Mouse (Mus musculus) G1E (cell line): ENCODE data around the gene Ccdc62. TPM values are rescaled to one million over a fixed set of nuclear protein-coding genes. Genes with fewer than 3 reads are reported as not detected.

ENCODE experiments used
- ATAC-seq: 2 replicates; pipeline ENCODE4 v1.8.0; 2016; ENCODE audit warnings: mild to moderate bottlenecking; ENCODE audit not compliant: insufficient number of reproducible peaks, poor library complexity, low FRiP score, severe bottlenecking; ENCODE audit errors: extremely low read depth
- DNase-seq: peaks from one replicate; pipeline ENCODE4 v3.0.0; 2012; ENCODE audit warnings: low spot score
- H3K27me3 ChIP-seq: 2 replicates; pipeline ENCODE4 v1.6.1; 2012; ENCODE audit warnings: mild to moderate bottlenecking, low read length, inconsistent platforms; ENCODE audit not compliant: insufficient read depth
- H3K36me3 ChIP-seq: replicated peaks from 2 replicates; pipeline ENCODE3; 2012; ENCODE audit warnings: mild to moderate bottlenecking, inconsistent platforms
- H3K4me1 ChIP-seq: 2 replicates; pipeline ENCODE4 v1.6.1; 2012; ENCODE audit warnings: low read depth, low read length, inconsistent platforms, mixed read lengths; ENCODE audit not compliant: insufficient read depth
- H3K4me3 ChIP-seq: 2 replicates; pipeline ENCODE4 v1.5.1; 2012; ENCODE audit warnings: low read depth, mild to moderate bottlenecking, inconsistent platforms, low read length, moderate library complexity, mixed read lengths
- H3K9me3 ChIP-seq: replicated peaks from 2 replicates; pipeline ENCODE4 v1.6.1; 2012; ENCODE audit warnings: inconsistent platforms
- CTCF ChIP-seq: IDR thresholded peaks from 2 replicates; pipeline ENCODE4 v1.5.1; 2012; ENCODE audit warnings: low read depth, low read length, inconsistent platforms, mixed read lengths
- GATA1 ChIP-seq: IDR thresholded peaks from 2 replicates; pipeline ENCODE4 v1.6.1; 2012; ENCODE audit warnings: borderline replicate concordance, low read length, inconsistent platforms, mixed read lengths
- GATA2 ChIP-seq: IDR thresholded peaks from 2 replicates; pipeline ENCODE4 v1.6.1; 2012; ENCODE audit warnings: low read depth, low read length, inconsistent platforms, borderline replicate concordance
- POLR2AphosphoS5 ChIP-seq: IDR thresholded peaks from 2 replicates; pipeline ENCODE4 v1.6.1; 2012; ENCODE audit warnings: low read depth, low read length, inconsistent platforms; ENCODE audit not compliant: insufficient replicate concordance
- TAL1 ChIP-seq: conservative IDR thresholded peaks from 2 replicates; pipeline ENCODE4 v1.6.1; 2012; ENCODE audit warnings: low read depth, low read length, inconsistent platforms, mixed read lengths
- polyA plus RNA-seq: library from polyadenylated mRNA; stranded (reverse); fragments of >175 nt; gene quantifications from 2 replicates; pipeline ENCODE4 v1.2.3, GENCODE M21; 2012
- total RNA-seq, 2 experiments: library from RNA; stranded (forward) in 1 of 2; stranded (reverse) in 1 of 2; fragments of 200-1000 nt in 1 of 2; fragments of >200 nt in 1 of 2; fragmentation: Nextera tagmentation in 1 of 2; gene quantifications; 2 replicates each; pipeline ENCODE4 v1.2.3; 2014 to 2017

Ccdc62 gene
- total and polyA plus RNA-seq, 3 experiments, result 3.0 to 9.4 (median 5.0) TPM

- Histone ChIP-seq H3K36me3 (no peaks in the 10 kb centered on the region), H3K4me3 (no peak overlapping the region), H3K4me1 (no peaks in the 10 kb centered on the region), H3K9me3 (no peaks in the 10 kb centered on the region), H3K27me3 (peaks cover 20% of the 10 kb centered on the region)
- ATAC-seq, result no peak
- TF ChIP-seq TAL1 (no peak), CTCF (no peak), POLR2AphosphoS5 (no peak), GATA2 (no peak), GATA1 (no peak)
- DNase-seq, result no peak
Observed at GRCm38 (mm10) chr5:123952365-123953045, 22.0 kb downstream of the Ccdc62 start.

- Histone ChIP-seq H3K36me3 (no peaks in the 10 kb centered on the region), H3K27me3 (peaks cover 29% of the 10 kb centered on the region), H3K4me1 (no peaks in the 10 kb centered on the region), H3K4me3 (no peak overlapping the region), H3K9me3 (no peaks in the 10 kb centered on the region)
- DNase-seq (no peak), ATAC-seq (no peak)
- TF ChIP-seq POLR2AphosphoS5 (no peak), GATA2 (no peak), GATA1 (no peak), CTCF (no peak), TAL1 (no peak)
Observed at GRCm38 (mm10) chr5:123957213-123957612, 26.7 kb downstream of the Ccdc62 start.

DNA sequence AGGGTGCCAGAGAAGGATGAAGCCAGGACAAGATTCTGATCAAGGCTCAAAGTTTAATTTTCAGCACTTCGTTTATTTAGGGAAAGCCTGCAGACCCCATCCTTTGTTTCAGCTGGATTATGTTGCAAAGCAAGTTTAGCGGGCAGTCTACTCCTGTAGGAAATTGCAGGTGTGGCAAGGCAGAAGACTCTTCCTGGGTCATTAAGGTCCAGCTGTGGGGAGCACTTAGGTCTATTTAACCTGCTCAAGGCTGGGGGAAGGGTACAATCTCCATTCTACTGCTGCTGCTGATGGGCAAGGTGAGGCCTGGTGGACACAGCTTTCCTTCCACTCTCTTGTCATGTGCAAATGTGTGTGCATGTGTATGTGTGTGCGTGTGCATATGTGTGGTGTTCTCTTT lies 28.5 kb downstream of the Ccdc62 start:
- TF ChIP-seq GATA1 (no peak), POLR2AphosphoS5 (no peak), TAL1 (no peak), GATA2 (no peak), CTCF (no peak)
- H3K36me3 ChIP-seq, result no peaks in the 10 kb centered on the region
- ATAC-seq (no peak), DNase-seq (no peak)
- H3K4me3 ChIP-seq, result no peak overlapping the region
- no peaks in the 10 kb centered on the region for H3K9me3 ChIP-seq
- peaks cover 29% of the 10 kb centered on the region for H3K27me3 ChIP-seq
- no peaks in the 10 kb centered on the region for H3K4me1 ChIP-seq

GRCm38 (mm10) chr5:123960129-123960528 lies 29.6 kb downstream of the Ccdc62 start:
- no peak for ATAC-seq
- Histone ChIP-seq H3K36me3 (no peaks in the 10 kb centered on the region), H3K9me3 (no peaks in the 10 kb centered on the region), H3K4me1 (no peaks in the 10 kb centered on the region), H3K4me3 (no peak overlapping the region), H3K27me3 (peaks cover 33% of the 10 kb centered on the region)
- DNase-seq, result no peak
- TF ChIP-seq POLR2AphosphoS5 (no peak), CTCF (no peak), GATA2 (no peak), TAL1 (no peak), GATA1 (no peak)

- no peaks in the 10 kb centered on the region for H3K9me3 ChIP-seq
- H3K4me3 ChIP-seq, result no peak overlapping the region
- ATAC-seq (no peak), DNase-seq (no peak)
- TF ChIP-seq TAL1, result no peak
- TF ChIP-seq CTCF, result no peak
- TF ChIP-seq GATA1, result no peak
- no peak for TF ChIP-seq POLR2AphosphoS5
- TF ChIP-seq GATA2, result no peak
- H3K36me3 ChIP-seq, result no peaks in the 10 kb centered on the region
- H3K4me1 ChIP-seq, result no peaks in the 10 kb centered on the region
- H3K27me3 ChIP-seq, result peaks cover 37% of the 10 kb centered on the region
Observed at GRCm38 (mm10) chr5:123961046-123961445, 30.6 kb downstream of the Ccdc62 start.

DNA sequence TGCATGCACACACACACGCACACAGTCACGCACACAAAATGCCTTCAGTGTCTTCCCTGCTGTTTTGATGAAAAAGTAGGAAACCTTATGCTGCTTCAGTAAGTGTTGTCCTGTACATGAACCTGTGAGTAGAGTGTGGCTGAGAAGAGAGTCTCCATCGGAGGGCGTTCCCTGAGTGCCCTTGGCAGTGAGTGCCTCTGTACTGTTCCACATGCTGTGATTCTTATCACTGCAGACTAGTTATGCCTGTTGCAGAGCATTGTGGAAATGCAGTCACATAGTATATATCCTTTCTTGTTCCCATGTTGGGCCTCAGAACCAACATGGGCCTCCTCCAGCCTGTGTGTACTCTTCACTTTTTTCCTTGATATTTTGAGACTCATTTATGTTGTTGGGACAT lies 33.7 kb downstream of the Ccdc62 start:
- Histone ChIP-seq H3K9me3 (no peaks in the 10 kb centered on the region), H3K36me3 (no peaks in the 10 kb centered on the region), H3K4me1 (no peaks in the 10 kb centered on the region), H3K27me3 (peaks cover 30% of the 10 kb centered on the region), H3K4me3 (no peak overlapping the region)
- no peak for ATAC-seq
- TF ChIP-seq GATA1 (no peak), POLR2AphosphoS5 (no peak), TAL1 (no peak), CTCF (no peak), GATA2 (no peak)
- no peak for DNase-seq
